Mouse (Mus musculus) lung, adult 2 months (tissue): ENCODE measurements around the gene Mrc1.

Experiments
- CTCF ChIP-seq: fragments of 200-500 bp; IDR thresholded peaks from 2 replicates; pipeline ENCODE4 v1.5.1; 2011; ENCODE audit warnings: mild to moderate bottlenecking, low read length, control low read depth; ENCODE audit not compliant: insufficient read depth
- POLR2A ChIP-seq: fragments of 200-500 bp; IDR thresholded peaks from 2 replicates; pipeline ENCODE4 v1.6.1; 2011; ENCODE audit warnings: low read depth, mild to moderate bottlenecking, control low read depth, low read length, borderline replicate concordance; ENCODE audit errors: extremely low read depth

DNA sequence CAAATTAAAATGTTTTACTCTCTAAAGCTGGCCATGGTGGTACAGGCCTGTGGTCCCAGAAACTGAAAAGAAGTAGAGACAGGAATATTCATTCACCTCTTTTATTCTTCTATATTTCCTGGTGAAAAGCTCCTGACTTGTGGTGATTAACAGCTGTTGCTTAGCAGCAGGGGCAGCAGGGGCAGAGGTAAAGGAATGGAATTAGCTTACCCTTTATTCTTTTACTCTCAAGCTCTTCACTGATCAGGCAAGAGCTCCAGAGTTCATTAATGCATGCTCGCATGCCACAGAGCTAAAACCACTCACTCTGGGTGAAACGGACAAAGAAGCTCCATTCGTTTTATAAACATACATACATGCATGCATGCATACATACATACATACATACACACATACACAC, 14.4 kb upstream of the Mrc1 start:
- TF ChIP-seq POLR2A = no peak
- TF ChIP-seq CTCF = no peak
